Mouse (Mus musculus) midbrain, embryonic 13.5 days (tissue): ENCODE data around the gene Tubgcp5. TPM values are rescaled to one million over a fixed set of nuclear protein-coding genes. Genes with fewer than 3 reads are reported as not detected.
A peak's percentile ranks its signal among the peaks of the same experiment; 100 is the strongest.

Experiments used
- ATAC-seq: fragments of 200-750 bp; cut with Nextera tagmentation; 2 replicates; pipeline ENCODE4 v1.8.0; 2017; ENCODE audit warnings: mild to moderate bottlenecking, moderate TSS enrichment, moderate library complexity
- H3K27ac ChIP-seq: fragments of 300-500 bp; sonication (generic); 2 replicates; pipeline ENCODE4 v1.5.1; 2015; ENCODE audit warnings: inconsistent platforms, mild to moderate bottlenecking, moderate library complexity
- H3K27me3 ChIP-seq: fragments of 300-500 bp; sonication (generic); 2 replicates; pipeline ENCODE4 v1.6.1; 2015; ENCODE audit warnings: mild to moderate bottlenecking, inconsistent platforms
- H3K36me3 ChIP-seq: fragments of 300-500 bp; sonication (generic); 2 replicates; pipeline ENCODE4 v1.6.1; 2015; ENCODE audit warnings: mild to moderate bottlenecking, inconsistent platforms
- H3K4me1 ChIP-seq: fragments of 300-500 bp; sonication (generic); replicated peaks from 2 replicates; pipeline ENCODE4 v1.6.1; 2015; ENCODE audit warnings: inconsistent platforms
- H3K4me2 ChIP-seq: fragments of 300-500 bp; sonication (generic); replicated peaks from 2 replicates; pipeline ENCODE4 v1.6.1; 2015; ENCODE audit warnings: moderate library complexity, mild to moderate bottlenecking, inconsistent platforms
- H3K4me3 ChIP-seq: fragments of 300-500 bp; sonication (generic); replicated peaks from 2 replicates; pipeline ENCODE4 v1.5.1; 2015; ENCODE audit warnings: mild to moderate bottlenecking, inconsistent platforms
- H3K9ac ChIP-seq: fragments of 300-500 bp; sonication (generic); replicated peaks from 2 replicates; pipeline ENCODE4 v1.6.1; 2015; ENCODE audit warnings: mild to moderate bottlenecking, inconsistent platforms
- H3K9me3 ChIP-seq: fragments of 300-500 bp; sonication (generic); 2 replicates; pipeline ENCODE4 v1.6.1; 2016; ENCODE audit warnings: mild to moderate bottlenecking, inconsistent platforms
- WGBS: fragments of 180-500 bp; shearing (Covaris S2); methylation state at CpG from one replicate; pipeline ENCODE4 v1.1.7; 2015; 5-methylcytosine and 5-hydroxymethylcytosine counted together
- polyA plus RNA-seq: library from polyadenylated mRNA; unstranded; fragments of >200 nt; fragmentation: Nextera tagmentation; extraction: Ambion mirVana; gene quantifications from 2 replicates; pipeline ENCODE4 v1.2.1, GENCODE M21; 2015

Gene Tubgcp5
- polyA plus RNA-seq, 1 experiment from 2014 or later: 40.8 TPM

DNA sequence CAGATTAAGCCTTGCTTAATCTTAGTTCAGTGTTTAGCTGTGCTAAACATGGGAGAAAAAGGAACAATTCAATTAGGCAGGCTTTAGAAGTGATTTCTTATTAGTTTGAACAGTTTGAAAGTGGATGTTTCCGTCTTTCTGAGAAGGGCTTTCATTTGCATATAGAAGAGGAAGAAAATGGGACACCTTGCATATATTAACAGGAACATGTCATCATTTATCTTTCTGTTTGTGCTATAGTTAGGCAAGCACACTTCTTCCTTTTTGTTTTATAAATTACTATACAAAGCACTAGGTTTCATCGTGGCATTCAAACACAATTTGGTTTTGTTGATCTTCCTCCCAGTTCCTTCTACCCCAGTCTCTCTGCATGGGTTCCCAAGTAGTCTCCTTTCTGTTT, 63.8 kb downstream of the Tubgcp5 start:
- Histone ChIP-seq H3K4me1 (no peaks in the 10 kb centered on the region), H3K4me2 (no peak overlapping the region)
- WGBS: 82% methylated on average over 2 of the region's 2 CpGs

DNA sequence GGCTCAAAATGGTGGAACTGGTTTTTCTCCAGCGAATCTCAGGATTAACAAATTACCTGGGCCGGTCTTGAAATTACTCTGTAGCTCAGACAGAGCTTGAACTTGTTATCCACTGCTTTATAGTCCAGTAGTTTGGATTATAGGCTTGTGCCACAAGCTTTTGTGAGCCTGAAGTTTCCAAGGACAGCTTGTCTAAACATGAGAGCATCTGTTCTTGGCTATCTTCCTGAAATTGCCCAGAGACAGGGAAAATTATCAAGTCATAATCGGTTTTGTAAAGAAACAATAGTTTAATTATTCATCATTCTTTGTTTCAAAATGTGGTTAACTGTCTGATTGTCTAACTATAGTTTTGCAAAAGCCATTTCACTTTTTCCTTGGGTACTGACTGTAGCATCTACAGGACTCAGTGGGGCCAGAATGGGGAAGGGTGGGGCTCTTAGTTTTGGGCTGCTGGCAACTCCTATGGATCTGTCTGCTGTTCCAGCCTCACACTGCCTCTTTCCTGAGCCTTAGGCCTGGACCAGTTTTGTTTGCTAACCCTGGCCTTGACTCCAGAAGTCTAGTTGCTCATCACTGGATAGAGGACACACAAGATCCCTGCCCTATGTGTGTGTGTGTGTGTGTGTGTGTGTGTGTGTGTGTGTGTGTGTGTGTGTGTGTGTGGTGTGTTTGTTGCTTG, 65.0 kb downstream of the Tubgcp5 start:
- Histone ChIP-seq H3K27ac (no peak overlapping the region), H3K4me1 (no peaks in the 10 kb centered on the region), H3K4me3 (no peak overlapping the region), H3K27me3 (no peaks in the 10 kb centered on the region), H3K36me3 (peaks cover 4% of the 10 kb centered on the region; the same call in 1 of the 2 replicates), H3K9me3 (no peaks in the 10 kb centered on the region), H3K4me2 (no peak overlapping the region), H3K9ac (no peak overlapping the region)
- 97% methylated on average over 3 of the region's 3 CpGs for WGBS
- no peak for ATAC-seq

More for the DNA sequence above, 63.8 kb downstream of the Tubgcp5 start:
- H3K27me3 ChIP-seq: no peaks in the 10 kb centered on the region
- H3K9me3 ChIP-seq: no peaks in the 10 kb centered on the region
- no peak overlapping the region for H3K9ac ChIP-seq
- peaks cover 4% of the 10 kb centered on the region; the same call in 1 of the 2 replicates for H3K36me3 ChIP-seq
- no peak for ATAC-seq
- H3K4me3 ChIP-seq: no peak overlapping the region
- no peak overlapping the region for H3K27ac ChIP-seq

DNA sequence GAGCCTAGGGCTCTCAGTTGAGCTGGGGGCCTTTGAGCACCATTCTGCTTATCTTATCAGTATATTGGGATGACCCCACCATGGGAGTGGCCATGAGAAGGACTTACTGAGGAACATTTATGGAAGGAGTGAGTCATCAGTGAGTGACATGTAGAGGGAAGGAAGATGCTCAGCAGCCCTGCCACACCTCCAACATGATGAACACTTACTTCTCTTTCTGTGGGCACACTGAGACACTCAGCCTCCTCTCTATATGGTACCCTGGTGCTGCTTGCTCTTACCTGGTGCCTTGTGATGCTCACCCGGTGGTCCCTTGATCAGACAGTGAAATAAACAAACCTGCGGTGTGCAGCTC, 65.5 kb downstream of the Tubgcp5 start:
- Histone ChIP-seq H3K27ac (no peak overlapping the region), H3K9me3 (no peaks in the 10 kb centered on the region), H3K36me3 (peaks cover 4% of the 10 kb centered on the region; the same call in 1 of the 2 replicates), H3K27me3 (no peaks in the 10 kb centered on the region), H3K4me2 (no peak overlapping the region), H3K9ac (no peak overlapping the region), H3K4me3 (no peak overlapping the region), H3K4me1 (no peaks in the 10 kb centered on the region)
- no peak for ATAC-seq
- WGBS: 87% methylated on average over 2 of the region's 2 CpGs

DNA sequence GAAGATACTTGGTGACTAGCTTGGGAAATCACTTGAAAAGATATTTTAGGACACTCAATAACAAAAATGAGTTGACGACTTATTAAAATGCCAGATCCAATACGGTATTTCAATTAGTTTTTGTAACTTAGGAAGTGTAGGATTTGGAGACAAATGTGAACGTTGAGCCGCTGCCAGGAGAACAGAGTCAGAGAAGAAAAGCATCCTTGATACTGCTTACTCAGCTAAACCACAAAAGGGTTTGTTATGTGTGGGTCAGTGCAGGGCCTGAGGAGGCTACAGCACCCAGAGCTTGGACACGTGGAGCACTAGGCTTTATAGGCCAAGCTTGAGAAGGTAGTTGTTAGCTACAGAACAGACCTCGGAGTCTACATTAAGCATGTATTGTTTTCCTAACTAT, 66.0 kb downstream of the Tubgcp5 start:
- Histone ChIP-seq H3K36me3 (peaks cover 4% of the 10 kb centered on the region; the same call in 1 of the 2 replicates), H3K4me1 (no peaks in the 10 kb centered on the region), H3K4me3 (no peak overlapping the region), H3K4me2 (no peak overlapping the region), H3K27me3 (no peaks in the 10 kb centered on the region), H3K27ac (no peak overlapping the region), H3K9me3 (no peaks in the 10 kb centered on the region), H3K9ac (no peak overlapping the region)
- no peak for ATAC-seq
- 85% methylated on average over 6 of the region's 6 CpGs for WGBS

DNA sequence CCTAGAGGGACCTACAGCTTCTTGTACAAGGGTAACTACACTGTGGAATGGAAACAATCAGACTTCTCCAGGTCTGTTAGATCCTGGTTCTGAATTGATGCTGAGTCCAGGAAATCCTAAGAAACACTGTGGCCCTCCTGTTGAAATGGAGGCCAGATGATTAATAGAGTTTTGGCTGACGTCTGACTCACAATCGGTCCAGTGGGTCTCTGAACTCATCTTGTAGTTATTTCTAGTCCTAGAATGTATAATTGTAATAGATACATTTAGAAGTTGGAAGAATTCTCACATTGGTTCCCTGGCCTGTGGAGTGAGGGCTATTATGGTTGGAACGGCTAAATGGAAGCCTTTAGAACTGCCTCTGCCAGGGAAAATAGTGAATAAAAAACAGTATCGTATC, 67.2 kb downstream of the Tubgcp5 start:
- WGBS: 96% methylated on average over 4 of the region's 4 CpGs

DNA sequence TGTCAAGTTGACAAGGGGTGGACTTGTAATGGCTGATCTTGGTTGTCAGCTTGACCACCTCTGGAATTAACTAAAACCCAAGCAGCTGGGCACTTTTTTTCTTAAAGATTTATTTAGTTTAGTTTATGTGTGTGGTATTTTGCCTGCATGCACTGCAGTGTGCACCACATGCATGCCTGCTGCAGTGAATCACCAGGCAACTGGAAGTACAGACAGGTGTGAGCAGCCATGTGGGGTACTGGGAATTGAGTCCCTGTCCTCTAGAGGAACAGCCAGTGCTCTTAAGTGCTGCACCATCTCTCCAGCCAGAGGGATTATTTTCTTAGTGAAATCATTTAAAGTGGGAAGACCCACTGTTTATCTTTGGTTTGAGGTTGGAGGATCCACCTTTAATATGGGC, 71.1 kb downstream of the Tubgcp5 start:
- Histone ChIP-seq H3K4me2 (no peak overlapping the region), H3K4me1 (peaks cover 7% of the 10 kb centered on the region; the same call in 1 of the 2 replicates), H3K9ac (no peak overlapping the region), H3K27ac (no peak overlapping the region), H3K27me3 (no peaks in the 10 kb centered on the region), H3K4me3 (no peak overlapping the region), H3K9me3 (no peaks in the 10 kb centered on the region), H3K36me3 (no peaks in the 10 kb centered on the region; the same call in 1 of the 2 replicates)
- ATAC-seq: no peak

More for the DNA sequence above, 67.2 kb downstream of the Tubgcp5 start:
- H3K4me1 ChIP-seq: 0 out of 2 replicates have a peak, but pooled peaks cover 2% of the 10 kb centered on the region
- H3K27me3 ChIP-seq: no peaks in the 10 kb centered on the region
- no peaks in the 10 kb centered on the region for H3K9me3 ChIP-seq
- H3K9ac ChIP-seq: no peak overlapping the region
- no peak for ATAC-seq
- no peak overlapping the region for H3K27ac ChIP-seq
- no peak overlapping the region for H3K4me2 ChIP-seq
- peaks cover 4% of the 10 kb centered on the region; the same call in 1 of the 2 replicates for H3K36me3 ChIP-seq
- no peak overlapping the region for H3K4me3 ChIP-seq

DNA sequence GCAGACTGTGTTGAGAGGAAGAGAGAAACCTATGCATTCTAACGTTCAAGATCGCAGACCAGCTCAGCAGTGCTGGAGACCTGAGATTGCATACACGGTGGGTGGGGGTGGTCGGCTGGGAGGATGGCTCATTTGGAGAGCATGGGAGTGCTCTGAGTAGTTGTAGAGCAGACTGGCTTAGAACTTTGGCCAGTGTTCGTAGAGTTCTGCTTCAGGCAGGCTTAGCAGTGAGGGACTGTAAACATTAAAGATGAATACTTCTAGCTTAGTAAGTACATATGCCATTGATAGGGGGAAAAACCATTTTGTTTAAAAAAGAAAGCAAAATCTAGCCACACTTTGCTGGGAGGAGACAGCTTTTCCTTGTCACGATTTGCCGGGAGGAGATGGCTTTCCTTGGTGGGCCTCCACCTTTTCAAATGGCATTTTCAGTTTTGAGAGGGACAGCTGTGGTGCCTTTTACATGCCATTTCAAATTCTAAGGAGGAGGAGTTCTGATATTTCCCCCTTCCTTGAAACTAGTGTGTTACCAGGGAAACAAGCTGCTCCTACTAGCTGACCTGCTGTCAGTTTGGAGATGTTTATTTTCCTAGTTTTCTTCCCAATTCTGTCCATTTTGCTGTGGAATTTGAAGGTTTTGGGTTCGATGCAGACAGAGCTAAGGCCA, 71.9 kb downstream of the Tubgcp5 start:
- Histone ChIP-seq H3K27ac (no peak overlapping the region), H3K36me3 (no peaks in the 10 kb centered on the region; the same call in 1 of the 2 replicates), H3K9ac (no peak overlapping the region), H3K4me3 (no peak overlapping the region), H3K27me3 (no peaks in the 10 kb centered on the region), H3K9me3 (no peaks in the 10 kb centered on the region), H3K4me1 (peaks cover 7% of the 10 kb centered on the region; the same call in 1 of the 2 replicates), H3K4me2 (no peak overlapping the region)
- ATAC-seq: no peak
- WGBS: 74% methylated on average over 8 of the region's 8 CpGs

DNA sequence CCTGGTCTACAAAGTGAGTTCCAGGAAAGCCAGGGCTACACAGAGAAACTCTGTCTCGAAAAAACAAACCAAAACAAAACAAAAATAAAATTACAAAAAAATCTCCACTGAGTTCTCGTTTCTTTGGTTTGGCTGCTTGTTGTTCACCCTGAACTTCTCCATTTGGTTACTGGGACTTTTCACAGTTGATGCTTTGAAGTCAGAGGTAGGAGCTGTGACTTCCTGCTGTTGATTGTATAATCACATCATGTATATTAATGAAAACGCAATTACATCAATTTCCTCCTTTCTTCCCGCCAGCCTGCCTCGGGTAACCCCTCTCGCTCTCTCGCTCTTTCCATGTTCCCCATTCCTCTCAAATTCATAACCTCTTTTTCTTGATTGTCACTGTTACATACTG, 74.3 kb downstream of the Tubgcp5 start:
- H3K9me3 ChIP-seq: no peaks in the 10 kb centered on the region
- peaks cover 7% of the 10 kb centered on the region; the same call in 1 of the 2 replicates for H3K4me1 ChIP-seq
- no peak overlapping the region for H3K27ac ChIP-seq
- H3K9ac ChIP-seq: no peak overlapping the region
- no peaks in the 10 kb centered on the region for H3K27me3 ChIP-seq
- H3K4me2 ChIP-seq: no peak overlapping the region
- ATAC-seq: no peak
- peaks cover 5% of the 10 kb centered on the region for H3K36me3 ChIP-seq
- no peak overlapping the region for H3K4me3 ChIP-seq
- WGBS: 80% methylated on average over 7 of the region's 7 CpGs

DNA sequence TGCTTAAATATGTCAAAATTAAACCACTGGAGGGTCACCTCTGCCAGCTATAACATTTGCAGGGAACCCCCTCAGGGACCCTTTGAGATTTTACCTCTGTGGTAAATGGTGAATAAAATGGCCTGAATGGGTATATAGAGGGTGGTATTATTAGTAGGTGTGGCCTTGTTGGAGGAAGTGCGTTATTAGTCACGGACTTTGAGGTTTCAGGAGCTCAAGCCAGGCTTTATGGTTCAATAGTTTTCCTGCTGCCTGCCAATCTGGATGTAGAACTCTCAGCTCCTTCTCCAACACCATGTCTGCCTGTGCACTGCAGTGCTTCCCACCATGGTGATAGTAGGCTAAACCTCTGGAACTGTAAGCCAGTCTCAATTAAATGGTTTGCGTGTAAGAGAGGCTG, 75.3 kb downstream of the Tubgcp5 start:
- peaks cover 15% of the 10 kb centered on the region for H3K36me3 ChIP-seq
- no peaks in the 10 kb centered on the region for H3K9me3 ChIP-seq
- no peak overlapping the region for H3K27ac ChIP-seq
- no peak overlapping the region for H3K9ac ChIP-seq
- peaks cover 7% of the 10 kb centered on the region; the same call in 1 of the 2 replicates for H3K4me1 ChIP-seq
- H3K4me2 ChIP-seq: no peak overlapping the region
- no peaks in the 10 kb centered on the region for H3K27me3 ChIP-seq
- no peak overlapping the region for H3K4me3 ChIP-seq
- 62% methylated on average over 3 of the region's 3 CpGs for WGBS
- ATAC-seq: no peak

DNA sequence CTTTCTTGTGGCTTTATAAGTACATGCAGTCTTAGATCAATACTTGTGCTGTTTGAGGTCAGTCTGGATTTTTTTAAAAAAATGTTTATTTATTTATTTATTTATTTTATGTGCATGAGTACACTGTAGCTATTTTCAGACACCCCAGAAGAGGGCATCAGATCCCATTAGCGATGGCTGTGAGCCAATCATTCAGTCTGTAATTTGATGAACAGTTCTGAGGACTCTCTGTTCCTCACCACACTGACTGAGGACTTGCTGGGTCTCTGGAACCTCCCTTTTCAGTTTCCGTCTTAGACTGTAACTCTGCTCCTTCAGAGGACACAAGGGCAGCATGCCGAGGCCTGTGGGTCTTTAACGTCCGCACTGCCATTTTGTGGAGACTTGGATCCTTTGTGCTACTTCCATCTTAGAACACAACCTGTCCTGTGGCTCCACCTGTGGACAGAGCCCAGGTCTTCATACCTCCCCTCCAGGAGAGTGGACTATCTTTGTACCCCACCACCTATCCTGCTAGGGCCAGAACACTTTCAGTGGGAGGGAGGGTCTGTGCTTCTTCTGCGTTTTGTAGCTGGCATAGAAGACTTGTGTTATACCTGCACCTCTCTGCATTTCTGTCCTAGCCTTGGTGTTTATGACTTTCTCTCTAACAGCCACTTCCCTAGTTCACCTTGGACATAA, 76.5 kb downstream of the Tubgcp5 start:
- 90% methylated on average over 6 of the region's 6 CpGs for whole genome bisulfite sequencing
- no peak overlapping the region for H3K4me2 ChIP-seq
- H3K27me3 ChIP-seq: no peaks in the 10 kb centered on the region
- H3K4me3 ChIP-seq: no peak overlapping the region
- peaks cover 27% of the 10 kb centered on the region for H3K36me3 ChIP-seq
- no peaks in the 10 kb centered on the region for H3K9me3 ChIP-seq
- peaks cover 7% of the 10 kb centered on the region; the same call in 1 of the 2 replicates for H3K4me1 ChIP-seq
- H3K9ac ChIP-seq: no peak overlapping the region
- H3K27ac ChIP-seq: no peak overlapping the region
- peak; percentile 55; the same call in 1 of the 2 replicates for ATAC-seq

DNA sequence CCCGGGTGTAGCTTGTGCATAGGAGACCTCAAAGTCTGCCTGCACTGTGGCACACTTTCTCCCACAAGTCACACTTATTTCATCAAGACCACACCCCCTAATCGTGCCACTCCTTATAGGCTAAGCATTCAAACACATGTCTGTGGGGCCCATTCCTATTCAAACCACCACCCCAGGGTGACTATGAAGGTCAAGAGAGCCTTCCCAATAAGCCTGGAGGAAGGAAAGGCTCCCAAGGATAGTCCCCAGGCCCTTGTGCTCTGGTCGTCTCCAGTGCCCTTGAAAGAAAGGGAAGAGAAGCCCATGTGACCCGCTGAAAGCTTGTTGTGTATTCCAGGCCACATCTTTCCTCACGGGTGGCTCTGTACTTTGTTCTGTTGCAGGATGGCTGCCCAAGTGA, 77.5 kb downstream of the Tubgcp5 start:
- no peak overlapping the region for H3K9ac ChIP-seq
- no peak overlapping the region for H3K4me2 ChIP-seq
- 76% methylated on average over 5 of the region's 5 CpGs for WGBS
- no peak for ATAC-seq
- no peak overlapping the region for H3K4me3 ChIP-seq
- H3K4me1 ChIP-seq: peaks cover 3% of the 10 kb centered on the region; the same call in 1 of the 2 replicates
- no peak overlapping the region for H3K27ac ChIP-seq
- peaks cover 35% of the 10 kb centered on the region for H3K36me3 ChIP-seq
- no peaks in the 10 kb centered on the region for H3K27me3 ChIP-seq
- no peaks in the 10 kb centered on the region for H3K9me3 ChIP-seq

DNA sequence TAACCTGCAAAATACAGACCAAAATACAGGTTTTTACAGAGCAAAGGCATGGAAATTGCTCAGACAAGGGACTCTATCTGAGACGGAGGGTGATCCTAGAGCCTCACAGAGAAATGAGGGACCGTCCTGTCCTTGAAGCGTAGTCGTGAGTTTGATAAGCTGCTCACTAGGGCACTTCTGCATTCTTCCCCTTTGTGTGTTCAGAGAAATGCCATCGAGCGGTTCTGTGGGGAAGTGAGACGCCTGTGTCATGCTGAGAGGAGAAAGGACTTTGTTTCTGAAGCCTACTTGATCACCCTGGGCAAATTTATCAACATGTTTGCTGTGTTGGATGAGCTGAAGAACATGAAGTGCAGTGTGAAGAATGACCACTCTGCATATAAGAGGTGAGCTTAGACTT, 80.7 kb downstream of the Tubgcp5 start:
- Histone ChIP-seq H3K4me2 (no peak overlapping the region), H3K27me3 (no peaks in the 10 kb centered on the region), H3K4me1 (no peaks in the 10 kb centered on the region), H3K27ac (no peak overlapping the region), H3K9me3 (no peaks in the 10 kb centered on the region), H3K9ac (no peak overlapping the region), H3K36me3 (peaks cover 59% of the 10 kb centered on the region), H3K4me3 (no peak overlapping the region)
- 81% methylated on average over 7 of the region's 7 CpGs for WGBS
- no peak for ATAC-seq
